Mouse (Mus musculus) cortical plate, adult 2 months (tissue): ENCODE measurements around the gene Rfxank.

Experiments used
- CTCF ChIP-seq: fragments of 200-500 bp; IDR thresholded peaks from 2 replicates; pipeline ENCODE4 v1.5.1; 2011; ENCODE audit warnings: mild to moderate bottlenecking, control low read depth, low read length; ENCODE audit not compliant: insufficient read depth; ENCODE audit errors: extremely low read depth
- POLR2A ChIP-seq: fragments of 200-500 bp; IDR thresholded peaks from 2 replicates; pipeline ENCODE4 v1.6.1; 2011; ENCODE audit warnings: mild to moderate bottlenecking, low read length, control low read depth; ENCODE audit not compliant: insufficient read depth; ENCODE audit errors: extremely low read depth

- TF ChIP-seq POLR2A (no peak), CTCF (no peak)
These were observed 34.4 kb upstream of the Rfxank start for GRCm38 (mm10) chr8:70173320-70173719.
